Mouse (Mus musculus): ENCODE data around the gene Cyp2w1. TPM values are rescaled to one million over a fixed set of nuclear protein-coding genes. Genes with fewer than 3 reads are reported as not detected.

Gene Cyp2w1
- polyA plus RNA-seq, 1 experiment from 2014 or later: not detected

DNA sequence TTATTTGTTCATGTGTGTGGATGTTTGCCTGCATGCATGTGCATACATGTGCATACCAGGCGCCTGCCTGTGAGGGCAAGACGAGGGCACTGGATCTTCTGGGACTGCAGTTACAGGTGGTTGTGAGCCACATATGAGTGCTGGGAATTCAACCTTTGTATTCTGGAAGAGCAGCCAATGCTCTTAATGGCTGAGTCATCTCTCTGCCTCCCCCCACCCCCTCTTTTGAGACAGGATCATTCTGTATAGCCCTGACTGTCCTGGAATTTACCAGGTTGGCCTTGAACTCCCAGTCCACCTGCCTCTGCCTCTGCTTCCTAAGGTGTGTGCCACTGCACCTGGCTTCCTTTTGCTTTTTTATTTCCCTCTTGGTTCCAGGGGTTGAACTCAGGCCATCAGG, 22.4 kb downstream of the Cyp2w1 start:
- Histone ChIP-seq H3K27ac (ENCODE audit: low read depth) (no peak overlapping the region), H3K27me3 (ENCODE audit: insufficient read depth, low read length) (no peaks in the 10 kb centered on the region), H3K9me3 (ENCODE audit: low read length) (no peaks in the 10 kb centered on the region), H3K36me3 (replicated peaks; ENCODE audit: insufficient read depth, low read length) (no peaks in the 10 kb centered on the region), H3K4me3 (ENCODE audit: low read depth, low read length) (no peak overlapping the region), H3K4me1 (ENCODE audit: insufficient read depth) (peaks cover 75% of the 10 kb centered on the region), H3K9ac (replicated peaks) (no peak overlapping the region), H3K4me2 (ENCODE audit: low read depth, low read length) (no peak overlapping the region)
- ATAC-seq (no peak), DNase-seq (no peak)
- TF ChIP-seq CTCF (IDR thresholded peaks at IDR 0.05; ENCODE audit: low read depth): no peak
- no peak for TF ChIP-seq EP300 (IDR thresholded peaks at IDR 0.05; ENCODE audit: low read depth)
- 90% methylated on average over 2 of the region's 2 CpGs for WGBS (ENCODE audit: insufficient replicate concordance)

DNA sequence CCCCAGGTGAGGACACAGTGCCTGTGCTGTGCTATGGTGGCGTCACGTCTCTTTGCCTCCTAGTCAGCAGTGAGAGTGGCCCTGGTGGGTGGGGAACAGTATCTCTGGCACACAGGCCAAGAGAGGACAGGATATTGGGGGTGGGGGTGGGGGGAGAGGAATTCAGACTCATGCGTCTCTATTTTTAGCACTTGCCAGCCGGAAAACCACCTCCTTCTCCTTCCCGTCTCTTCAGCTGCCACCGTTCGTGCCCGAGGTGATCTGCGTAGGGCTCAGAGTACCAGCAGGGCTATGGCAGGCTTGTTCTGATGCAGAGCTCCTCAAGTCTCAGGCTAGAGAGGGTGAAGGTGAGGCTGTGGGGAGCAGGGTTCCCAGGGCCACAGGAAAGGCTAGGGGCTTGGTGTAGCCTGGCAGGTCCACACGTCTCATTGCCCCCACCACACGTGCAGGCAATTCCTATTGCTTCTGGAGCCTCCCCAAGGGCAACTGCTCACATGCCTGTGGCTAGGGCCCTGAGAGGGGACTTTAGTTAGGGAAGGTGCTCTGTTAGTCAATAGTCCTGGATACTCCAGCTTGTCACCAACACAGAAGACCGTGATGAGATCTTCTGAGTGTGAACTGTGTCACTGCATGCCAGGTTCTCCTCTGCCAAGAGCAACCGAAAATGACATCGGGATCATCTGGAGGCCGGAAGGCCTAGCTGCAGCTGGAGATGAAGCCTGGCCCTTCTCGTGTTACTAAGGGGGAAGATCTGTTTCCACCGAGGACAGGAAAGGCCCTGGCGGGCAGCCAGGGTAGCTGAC, 25.3 kb downstream of the Cyp2w1 start, which contains the start of gene Gpr146:
Gene Gpr146 (plus strand): TSS at position 230 of the 803 bp plus-strand sequence.
- H3K36me3 ChIP-seq (replicated peaks; ENCODE audit: insufficient read depth, low read length): no peaks in the 10 kb centered on the region
- no peak within 1 kb of the TSS for H3K4me3 ChIP-seq (ENCODE audit: low read depth, low read length)
- no peak for ATAC-seq
- H3K27me3 ChIP-seq (ENCODE audit: insufficient read depth, low read length): no peaks in the 10 kb centered on the region
- H3K4me1 ChIP-seq (ENCODE audit: insufficient read depth): peaks cover 74% of the 10 kb centered on the region
- TF ChIP-seq EP300 (IDR thresholded peaks at IDR 0.05; ENCODE audit: low read depth) (no peak), CTCF (IDR thresholded peaks at IDR 0.05; ENCODE audit: low read depth) (no peak)
- H3K9me3 ChIP-seq (ENCODE audit: low read length): no peaks in the 10 kb centered on the region
- 25% methylated on average over 18 of the region's 18 CpGs for WGBS (ENCODE audit: insufficient replicate concordance)
- H3K4me2 ChIP-seq (ENCODE audit: low read depth, low read length): peak within 1 kb of the TSS; percentile 82
- peak within 1 kb of the TSS; percentile 99 for H3K27ac ChIP-seq (ENCODE audit: low read depth)
- DNase-seq: peak; percentile 51
- H3K9ac ChIP-seq (replicated peaks): peak within 1 kb of the TSS; percentile 40; the same call in 1 of the 2 replicates

DNA sequence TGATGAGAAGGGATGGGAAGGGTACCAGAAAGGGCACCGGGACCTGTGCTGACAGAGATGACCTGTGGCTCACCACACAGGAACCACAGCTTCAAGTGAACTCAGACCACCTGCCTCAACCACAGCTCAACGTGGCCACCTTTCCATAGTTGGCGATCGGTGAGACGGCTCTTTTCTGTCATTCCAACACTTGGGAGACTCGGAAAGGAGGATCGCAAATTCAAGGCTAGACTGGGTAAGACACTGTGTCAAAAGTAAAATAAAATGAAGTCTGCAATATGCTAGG, 25.8 kb downstream of the Cyp2w1 start:
- 0 out of 2 replicates have a peak overlapping the region, but pooled peaks have one; percentile 53 for H3K4me2 ChIP-seq (ENCODE audit: low read depth, low read length)
- peak overlapping the region; percentile 99 for H3K27ac ChIP-seq (ENCODE audit: low read depth)
- H3K4me3 ChIP-seq (ENCODE audit: low read depth, low read length): no peak overlapping the region
- DNase-seq (no peak), ATAC-seq (no peak)
- TF ChIP-seq EP300 (IDR thresholded peaks at IDR 0.05; ENCODE audit: low read depth) (no peak), CTCF (IDR thresholded peaks at IDR 0.05; ENCODE audit: low read depth) (no peak)
- no peaks in the 10 kb centered on the region for H3K36me3 ChIP-seq (replicated peaks; ENCODE audit: insufficient read depth, low read length)
- peak overlapping the region; percentile 40; the same call in 1 of the 2 replicates for H3K9ac ChIP-seq (replicated peaks)
- 60% methylated on average over 7 of the region's 7 CpGs for WGBS (ENCODE audit: insufficient replicate concordance)
- H3K9me3 ChIP-seq (ENCODE audit: low read length): no peaks in the 10 kb centered on the region
- H3K27me3 ChIP-seq (ENCODE audit: insufficient read depth, low read length): no peaks in the 10 kb centered on the region
- peaks cover 74% of the 10 kb centered on the region for H3K4me1 ChIP-seq (ENCODE audit: insufficient read depth)

DNA sequence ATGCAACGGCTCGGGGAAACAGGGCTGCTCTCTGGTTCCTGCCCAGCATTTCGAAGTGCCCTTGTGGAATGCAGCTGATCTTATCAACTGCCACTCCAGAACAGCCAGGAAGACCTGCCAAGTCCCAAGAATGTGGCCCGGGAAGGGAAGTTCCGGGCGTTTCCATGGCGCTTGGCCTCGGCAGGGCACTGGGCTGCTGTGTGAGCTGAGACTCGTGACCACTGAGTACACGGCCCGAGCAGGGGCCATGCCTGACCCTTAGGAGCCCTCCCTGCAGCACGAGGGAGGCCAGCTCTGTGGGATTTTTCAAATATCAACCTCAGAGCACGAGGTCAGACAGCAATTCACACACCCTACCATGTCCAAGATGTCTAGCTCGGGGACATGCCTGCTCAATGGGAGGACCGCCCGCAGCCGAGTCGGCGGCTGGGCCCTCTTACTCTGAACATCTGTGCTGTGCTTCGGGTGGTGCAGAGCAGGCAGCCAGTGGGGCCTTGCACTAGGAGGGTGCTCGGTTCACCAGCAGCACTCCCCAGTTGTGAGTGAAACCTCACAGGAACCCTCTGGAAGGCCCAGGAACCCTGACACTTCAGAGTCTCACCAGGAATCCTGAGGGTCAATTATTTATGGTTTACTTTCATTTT, 26.7 kb downstream of the Cyp2w1 start:
- Histone ChIP-seq H3K9me3 (ENCODE audit: low read length) (no peaks in the 10 kb centered on the region), H3K27ac (ENCODE audit: low read depth) (peak overlapping the region; percentile 99), H3K9ac (replicated peaks) (peak overlapping the region; percentile 83), H3K4me3 (ENCODE audit: low read depth, low read length) (peak overlapping the region; percentile 82; the same call in 1 of the 2 replicates), H3K27me3 (ENCODE audit: insufficient read depth, low read length) (no peaks in the 10 kb centered on the region), H3K36me3 (replicated peaks; ENCODE audit: insufficient read depth, low read length) (peaks cover 4% of the 10 kb centered on the region), H3K4me1 (ENCODE audit: insufficient read depth) (peaks cover 75% of the 10 kb centered on the region), H3K4me2 (ENCODE audit: low read depth, low read length) (peak overlapping the region; percentile 82)
- peak; percentile 57 for DNase-seq
- ATAC-seq: no peak
- 14% methylated on average over 21 of the region's 21 CpGs for WGBS (ENCODE audit: insufficient replicate concordance)
- no peak for TF ChIP-seq EP300 (IDR thresholded peaks at IDR 0.05; ENCODE audit: low read depth)
- TF ChIP-seq CTCF (IDR thresholded peaks at IDR 0.05; ENCODE audit: low read depth): no peak

DNA sequence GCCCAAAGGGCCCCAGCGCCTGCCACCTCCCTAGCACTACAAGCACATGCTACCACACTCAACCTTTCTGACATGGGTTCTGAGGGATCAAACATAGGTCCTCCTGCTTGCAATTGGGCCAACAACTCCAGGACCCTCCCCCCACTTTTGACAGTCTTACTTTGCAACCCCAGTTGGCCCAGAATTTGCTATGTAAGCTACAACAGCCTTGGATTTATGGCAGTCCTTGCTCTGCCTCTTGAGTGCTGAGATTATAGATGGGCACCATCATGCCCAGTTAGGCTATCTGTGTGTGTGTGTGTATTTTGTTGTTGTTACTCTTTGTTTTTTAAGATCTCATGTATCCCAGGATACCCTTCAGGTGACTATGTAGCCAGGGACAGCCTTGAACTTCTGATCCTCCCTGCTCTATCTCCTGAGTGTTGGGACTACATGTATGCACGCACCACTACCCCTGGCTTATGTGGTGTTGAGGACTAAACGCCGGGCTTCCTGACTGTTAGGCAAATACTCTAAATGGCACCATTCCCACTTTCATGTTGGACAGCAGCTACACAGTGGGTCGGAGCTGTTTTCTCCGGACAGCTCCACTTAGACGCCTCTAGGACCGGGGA, 27.5 kb downstream of the Cyp2w1 start:
- no peak; the same call in 1 of the 2 replicates for ATAC-seq

More for the DNA sequence above, 27.5 kb downstream of the Cyp2w1 start:
- H3K4me1 ChIP-seq (ENCODE audit: insufficient read depth): peaks cover 76% of the 10 kb centered on the region
- no peak for TF ChIP-seq CTCF (IDR thresholded peaks at IDR 0.05; ENCODE audit: low read depth)
- no peak; the same call in 1 of the 2 replicates for TF ChIP-seq EP300 (IDR thresholded peaks at IDR 0.05; ENCODE audit: low read depth)
- peak overlapping the region; percentile 83 for H3K9ac ChIP-seq (replicated peaks)
- H3K4me2 ChIP-seq (ENCODE audit: low read depth, low read length): peak overlapping the region; percentile 82
- 10% methylated on average over 8 of the region's 8 CpGs for WGBS (ENCODE audit: insufficient replicate concordance)
- H3K36me3 ChIP-seq (replicated peaks; ENCODE audit: insufficient read depth, low read length): peaks cover 4% of the 10 kb centered on the region
- H3K27me3 ChIP-seq (ENCODE audit: insufficient read depth, low read length): no peaks in the 10 kb centered on the region
- H3K4me3 ChIP-seq (ENCODE audit: low read depth, low read length): peak overlapping the region; percentile 82
- DNase-seq: no peak
- H3K27ac ChIP-seq (ENCODE audit: low read depth): peak overlapping the region; percentile 99
- H3K9me3 ChIP-seq (ENCODE audit: low read length): no peaks in the 10 kb centered on the region

All from liver, postnatal 0 days (tissue).